Mouse (Mus musculus) cerebellum, adult 2 months (tissue): ENCODE data around the gene Nav3. TPM values are rescaled to one million over a fixed set of nuclear protein-coding genes. Genes with fewer than 3 reads are reported as not detected.
"Not testable (repeated sequence)": the region's sequence is repeated elsewhere in the genome, so short reads cannot be mapped to it uniquely, and the experiment has no call there.

ENCODE experiments used
- DNase-seq, 2 experiments: peaks; one replicate each; pipeline ENCODE4 v3.0.0; 2021
- H3K27ac ChIP-seq: fragments of 200-500 bp; 2 replicates; pipeline ENCODE4 v1.5.1; 2012; ENCODE audit warnings: low read length, control low read depth, inconsistent platforms; ENCODE audit not compliant: insufficient read depth
- H3K27me3 ChIP-seq: fragments of 200-500 bp; 2 replicates; pipeline ENCODE4 v1.6.1; 2012; ENCODE audit warnings: inconsistent platforms, mild to moderate bottlenecking, low read length, moderate library complexity; ENCODE audit not compliant: control insufficient read depth, insufficient read depth
- H3K4me1 ChIP-seq: fragments of 200-500 bp; 2 replicates; pipeline ENCODE4 v1.6.1; 2011; ENCODE audit warnings: low read length; ENCODE audit not compliant: control insufficient read depth, insufficient read depth
- H3K4me3 ChIP-seq: fragments of 200-500 bp; replicated peaks from 2 replicates; pipeline ENCODE3; 2011; ENCODE audit warnings: mild to moderate bottlenecking, low read depth, low read length, control low read depth; ENCODE audit not compliant: insufficient read depth
- CTCF ChIP-seq: fragments of 200-500 bp; IDR thresholded peaks from 2 replicates; pipeline ENCODE4 v1.5.1; 2011; ENCODE audit warnings: low read depth, mild to moderate bottlenecking, control low read depth, low read length, moderate library complexity, borderline replicate concordance; ENCODE audit not compliant: insufficient read depth
- POLR2A ChIP-seq: fragments of 200-500 bp; IDR thresholded peaks from 2 replicates; pipeline ENCODE4 v1.6.1; 2011; ENCODE audit warnings: low read length, control low read depth, borderline replicate concordance; ENCODE audit not compliant: insufficient read depth
- WGBS: fragments of 180-500 bp; shearing (Covaris S2); methylation state at CpG from one replicate; pipeline ENCODE4 v1.1.7; 2018; 5-methylcytosine and 5-hydroxymethylcytosine counted together
- polyA plus RNA-seq: library from polyadenylated mRNA; depleted of rRNA; stranded (reverse); fragments of >200 nt; gene quantifications from 2 replicates; pipeline ENCODE4 v1.2.3, GENCODE M21; 2012

Gene Nav3
- polyA plus RNA-seq, 1 experiment, result 10.6 TPM

GRCm38 (mm10) chr10:110022100-110022499 lies 433.9 kb downstream of the Nav3 start:
- DNase-seq, result no peak
- H3K4me1 ChIP-seq, result no peaks in the 10 kb centered on the region
- H3K27me3 ChIP-seq, result no peaks in the 10 kb centered on the region
- TF ChIP-seq POLR2A (no peak), CTCF (no peak)
- no peak overlapping the region for H3K27ac ChIP-seq
- no peak overlapping the region for H3K4me3 ChIP-seq
- WGBS, result 98% methylated on average over 3 of the region's 3 CpGs

DNA sequence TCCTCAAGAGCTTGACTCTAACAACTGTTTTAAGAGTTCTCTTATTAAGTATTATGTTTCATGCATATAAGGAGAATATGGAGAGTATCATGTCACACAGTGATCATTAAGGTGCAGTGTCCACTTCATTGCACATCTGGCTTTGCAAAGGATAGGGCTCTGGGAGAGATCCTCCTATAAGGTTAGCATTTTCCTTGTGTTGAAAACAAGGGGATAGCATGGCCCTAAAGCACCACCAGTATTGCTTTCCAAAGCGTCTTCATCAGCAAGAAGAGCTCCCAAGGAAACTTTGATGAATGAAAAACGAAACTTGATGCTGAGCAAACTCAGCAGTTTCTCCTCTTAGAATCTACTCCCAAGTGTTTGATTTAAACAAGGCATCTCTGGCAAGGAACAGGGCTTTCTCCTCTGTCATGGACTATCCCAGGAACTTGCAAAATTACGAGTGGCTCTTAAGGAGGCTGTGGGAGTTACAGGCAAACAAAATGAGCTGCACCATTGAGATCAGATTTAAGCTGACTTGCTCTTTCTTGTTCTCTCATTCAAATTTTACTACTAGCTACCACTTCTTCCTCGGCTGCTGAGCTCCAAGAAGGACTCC lies 436.6 kb downstream of the Nav3 start:
- no peak for DNase-seq
- Histone ChIP-seq H3K4me1 (no peaks in the 10 kb centered on the region), H3K4me3 (no peak overlapping the region), H3K27me3 (no peaks in the 10 kb centered on the region), H3K27ac (no peak overlapping the region)
- 81% methylated on average over 4 of the region's 4 CpGs for WGBS
- TF ChIP-seq POLR2A (no peak), CTCF (no peak)

GRCm38 (mm10) chr10:110001328-110001727 lies 454.7 kb downstream of the Nav3 start:
- not testable (repeated sequence) for H3K4me1 ChIP-seq, H3K4me3 ChIP-seq, H3K27me3 ChIP-seq, DNase-seq, H3K27ac ChIP-seq
- 90% methylated on average over 5 of the region's 5 CpGs for WGBS

DNA sequence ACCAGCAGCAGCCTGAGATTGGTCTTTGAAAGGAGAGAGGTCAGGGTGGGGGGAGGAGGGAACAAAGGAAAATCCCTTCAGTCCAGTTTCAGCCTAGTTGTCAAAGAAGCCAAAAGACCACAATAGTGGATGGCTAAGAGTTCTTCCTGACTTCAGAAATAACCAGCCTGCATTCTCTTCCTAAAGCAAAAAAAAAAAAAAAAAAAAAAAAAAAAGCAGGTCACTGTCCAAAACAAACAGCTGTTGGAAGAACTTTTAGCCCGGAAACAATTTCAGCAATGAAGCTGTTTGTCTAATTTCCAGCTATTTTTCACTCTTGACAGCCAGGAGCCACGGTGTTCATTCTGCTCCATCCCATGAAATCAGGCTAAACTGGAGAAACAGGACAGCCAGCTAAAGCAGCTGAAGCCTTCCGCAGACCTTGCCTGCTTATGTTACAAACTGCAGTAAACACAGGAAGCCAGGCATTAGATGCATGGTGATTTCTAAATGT lies 455.2 kb downstream of the Nav3 start:
- TF ChIP-seq POLR2A (no peak), CTCF (no peak)
- no peak for DNase-seq
- Histone ChIP-seq H3K4me1 (no peaks in the 10 kb centered on the region), H3K27me3 (no peaks in the 10 kb centered on the region), H3K4me3 (no peak overlapping the region), H3K27ac (no peak overlapping the region)
- WGBS, result 23% methylated on average over 3 of the region's 3 CpGs

DNA sequence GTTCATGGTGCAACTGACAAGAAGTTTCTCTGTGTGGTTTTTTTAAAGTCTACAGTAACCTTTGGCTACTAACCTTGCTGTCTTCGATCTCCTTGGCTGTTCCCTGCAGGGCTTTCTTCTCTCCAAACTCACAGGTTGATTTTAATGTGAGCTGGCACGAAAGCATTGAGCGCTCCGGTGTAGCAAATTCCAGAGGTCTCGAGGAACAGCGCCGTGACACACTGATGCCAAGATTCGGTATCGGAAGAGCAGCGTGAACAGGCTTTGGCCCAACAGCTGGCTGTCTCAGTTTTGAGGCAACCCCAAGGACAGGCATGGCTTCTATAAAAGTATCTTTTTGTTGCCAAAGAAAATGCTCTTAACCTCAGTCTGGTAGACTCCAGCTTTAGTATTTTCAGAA lies 456.1 kb downstream of the Nav3 start:
- Histone ChIP-seq H3K27me3 (no peaks in the 10 kb centered on the region), H3K27ac (no peak overlapping the region), H3K4me1 (no peaks in the 10 kb centered on the region), H3K4me3 (no peak overlapping the region)
- TF ChIP-seq POLR2A, result no peak
- no peak for TF ChIP-seq CTCF
- WGBS, result 17% methylated on average over 10 of the region's 10 CpGs
- DNase-seq, result no peak

- H3K27me3 ChIP-seq, result no peaks in the 10 kb centered on the region
- TF ChIP-seq CTCF (no peak), POLR2A (no peak)
- H3K4me3 ChIP-seq, result no peak overlapping the region
- no peaks in the 10 kb centered on the region for H3K4me1 ChIP-seq
- WGBS, result 92% methylated on average over 5 of the region's 5 CpGs
- no peak overlapping the region for H3K27ac ChIP-seq
- DNase-seq, result no peak
These were observed 461.7 kb downstream of the Nav3 start for GRCm38 (mm10) chr10:109994302-109994701.

DNA sequence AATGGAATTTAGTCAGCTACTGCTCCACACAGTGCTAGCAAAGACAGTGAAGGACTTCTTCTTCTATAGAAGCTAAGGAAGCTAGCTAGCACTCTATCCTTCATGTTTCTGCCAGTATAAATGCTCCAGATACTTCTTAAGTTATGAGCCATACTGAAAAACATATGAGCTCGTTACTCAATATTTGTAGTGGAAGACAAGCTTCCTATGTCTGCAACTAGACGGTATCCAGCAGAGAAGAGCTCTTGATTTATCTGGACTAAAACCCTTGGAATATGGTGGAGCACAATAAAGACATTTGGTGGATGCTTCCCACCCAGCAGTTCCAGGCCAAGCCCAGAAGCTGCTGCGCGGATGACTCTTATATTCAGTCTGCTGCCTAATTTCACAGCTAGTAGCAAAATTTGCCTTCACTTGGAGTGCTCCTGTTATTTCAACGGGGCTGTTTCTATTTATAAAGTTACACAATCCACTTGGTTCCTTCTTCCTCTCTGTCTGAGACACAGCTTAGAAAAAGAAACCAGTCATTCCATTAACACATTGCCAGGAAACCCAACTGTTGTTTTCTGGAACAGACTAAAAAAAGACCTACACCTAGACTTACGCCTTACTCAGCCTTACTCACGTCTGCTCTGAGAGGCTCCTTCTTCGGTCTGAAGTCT lies 470.0 kb downstream of the Nav3 start:
- WGBS, result 35% methylated on average over 8 of the region's 8 CpGs
- no peaks in the 10 kb centered on the region for H3K4me1 ChIP-seq
- no peaks in the 10 kb centered on the region for H3K27me3 ChIP-seq
- no peak overlapping the region for H3K27ac ChIP-seq
- no peak for TF ChIP-seq POLR2A
- TF ChIP-seq CTCF, result no peak
- H3K4me3 ChIP-seq, result no peak overlapping the region
- DNase-seq, result no peak

DNA sequence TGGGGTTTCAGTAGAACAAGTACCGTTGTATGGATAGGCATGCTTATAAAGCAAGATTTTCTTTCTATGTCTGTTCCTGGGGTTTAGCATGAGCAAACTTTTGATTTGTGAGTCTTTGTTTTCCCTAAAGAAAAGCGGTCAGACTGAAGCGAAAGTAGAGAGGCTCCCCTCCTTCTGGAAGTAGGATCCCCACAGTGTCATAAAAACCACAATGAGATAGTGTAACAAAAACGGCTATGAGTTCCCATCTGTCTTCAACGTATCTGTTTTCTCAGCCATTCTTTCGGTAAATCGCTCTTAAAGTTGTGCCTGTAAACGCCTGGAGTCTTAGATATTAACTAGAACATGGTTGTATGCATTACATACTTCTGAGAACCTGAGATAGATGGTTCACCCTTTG lies 479.7 kb downstream of the Nav3 start:
- TF ChIP-seq POLR2A, result no peak
- TF ChIP-seq CTCF, result no peak
- Histone ChIP-seq H3K4me3 (no peak overlapping the region), H3K27ac (no peak overlapping the region), H3K27me3 (no peaks in the 10 kb centered on the region), H3K4me1 (no peaks in the 10 kb centered on the region)
- no peak for DNase-seq
- 89% methylated on average over 8 of the region's 8 CpGs for WGBS
